Mouse (Mus musculus): ENCODE measurements around the gene Gm21190. TPM values are rescaled to one million over a fixed set of nuclear protein-coding genes. Genes with fewer than 3 reads are reported as not detected.
"Not testable (repeated sequence)": the region's sequence is repeated elsewhere in the genome, so short reads cannot be mapped to it uniquely, and the experiment has no call there.

Gene Gm21190
- polyA plus RNA-seq, 1 experiment, result not detected

DNA sequence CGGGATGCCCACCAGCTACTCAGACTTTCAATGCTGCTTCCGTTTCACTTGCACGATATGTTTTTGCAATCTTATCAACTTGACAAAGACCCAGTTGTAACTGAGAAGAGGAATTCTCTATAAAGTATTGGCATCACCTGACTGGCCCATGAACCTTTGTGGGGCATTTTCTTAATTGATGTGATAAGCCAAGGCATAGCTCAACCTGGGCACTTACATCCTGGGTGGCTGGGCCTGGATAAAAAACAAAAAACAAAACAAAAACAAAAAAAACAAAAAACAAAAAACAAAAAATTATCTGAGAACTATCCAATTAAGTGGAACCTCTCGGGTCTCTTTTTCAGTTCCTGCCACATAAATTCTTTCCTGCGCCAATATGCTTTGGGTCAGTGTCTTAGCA lies 40.3 kb downstream of the Gm21190 start:
- 86% methylated on average over 5 of the region's 5 CpGs for WGBS
- Histone ChIP-seq H3K27ac (ENCODE audit: insufficient read depth, low read length) (no peak overlapping the region), H3K27me3 (ENCODE audit: control insufficient read depth, insufficient read depth, low read length) (no peaks in the 10 kb centered on the region), H3K4me1 (ENCODE audit: control insufficient read depth, insufficient read depth, low read length) (no peaks in the 10 kb centered on the region), H3K4me3 (replicated peaks; ENCODE audit: insufficient read depth, low read depth, low read length) (no peak overlapping the region)
- TF ChIP-seq CTCF (IDR thresholded peaks at IDR 0.05; ENCODE audit: borderline replicate concordance, insufficient read depth, low read depth, low read length) (no peak), POLR2A (IDR thresholded peaks at IDR 0.05; ENCODE audit: borderline replicate concordance, insufficient read depth, low read length) (no peak)
- no peak for DNase-seq

DNA sequence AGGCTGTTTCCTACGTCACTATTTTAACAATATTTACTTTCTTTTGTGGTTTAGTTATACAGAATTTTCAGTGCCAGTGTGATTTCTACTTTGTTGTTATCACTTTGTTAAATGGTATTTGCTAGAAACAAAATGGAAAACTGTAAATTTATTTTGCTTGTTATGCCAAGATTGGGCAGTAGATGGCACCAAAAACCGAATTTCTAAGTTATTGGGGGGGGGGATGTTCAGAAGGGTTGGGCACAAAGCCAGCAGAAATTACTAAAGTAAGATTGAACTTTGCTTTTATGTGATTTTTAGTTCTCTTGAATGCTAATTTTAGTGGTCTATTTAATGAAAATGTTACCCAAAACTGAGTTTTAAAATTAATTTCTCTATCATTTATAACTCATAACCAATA lies 44.4 kb downstream of the Gm21190 start:
- H3K4me1 ChIP-seq (ENCODE audit: control insufficient read depth, insufficient read depth, low read length); H3K27me3 ChIP-seq (ENCODE audit: control insufficient read depth, insufficient read depth, low read length); DNase-seq; H3K4me3 ChIP-seq (replicated peaks; ENCODE audit: insufficient read depth, low read depth, low read length); H3K27ac ChIP-seq (ENCODE audit: insufficient read depth, low read length): not testable (repeated sequence)
- WGBS, result 17% methylated on average over 2 of the region's 2 CpGs

DNA sequence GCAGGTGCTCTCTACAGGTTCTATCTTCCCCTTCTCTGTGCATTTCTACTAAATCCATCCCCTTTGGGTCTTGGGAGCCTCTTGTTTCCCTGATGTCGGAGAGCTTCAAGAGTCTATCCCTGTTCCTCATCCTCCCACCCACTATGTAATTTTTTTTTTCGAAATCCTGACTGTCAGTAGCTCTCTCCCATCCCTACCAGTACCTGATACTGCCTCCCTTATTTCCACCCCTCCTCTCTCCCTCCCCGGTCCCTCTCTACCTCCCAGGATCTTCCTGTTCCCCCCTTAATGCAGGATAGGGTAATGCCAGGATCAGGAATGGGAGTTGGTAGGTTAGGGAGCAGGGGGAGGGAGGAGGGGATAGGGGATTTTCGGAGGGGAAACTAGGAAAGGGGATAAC lies 45.4 kb downstream of the Gm21190 start:
- not testable (repeated sequence) for DNase-seq; H3K4me3 ChIP-seq (replicated peaks; ENCODE audit: insufficient read depth, low read depth, low read length); H3K27ac ChIP-seq (ENCODE audit: insufficient read depth, low read length); H3K4me1 ChIP-seq (ENCODE audit: control insufficient read depth, insufficient read depth, low read length); H3K27me3 ChIP-seq (ENCODE audit: control insufficient read depth, insufficient read depth, low read length)
- 50% methylated on average over 4 of the region's 4 CpGs for WGBS

DNA sequence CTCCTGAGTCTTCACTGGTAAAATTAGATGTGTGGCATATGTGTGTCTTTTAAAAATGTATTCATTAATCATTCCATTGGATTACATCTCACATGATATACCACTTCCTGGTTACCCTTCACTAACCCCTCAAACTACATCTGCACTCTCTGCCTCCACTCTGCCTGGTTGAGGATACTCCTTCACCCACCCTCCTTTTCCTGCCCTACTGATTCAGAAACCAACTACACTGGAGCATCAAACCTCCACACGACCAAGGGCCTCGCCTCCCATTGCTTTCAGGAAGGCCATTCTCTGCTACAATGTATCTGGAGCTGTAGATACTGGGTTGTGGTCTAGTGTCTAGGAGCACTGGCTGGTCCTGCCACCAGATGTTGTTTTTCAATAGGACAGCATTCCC lies 46.2 kb downstream of the Gm21190 start:
- WGBS, result 47% methylated on average over 2 of the region's 2 CpGs
- not testable (repeated sequence) for H3K27me3 ChIP-seq (ENCODE audit: control insufficient read depth, insufficient read depth, low read length); H3K4me1 ChIP-seq (ENCODE audit: control insufficient read depth, insufficient read depth, low read length); H3K27ac ChIP-seq (ENCODE audit: insufficient read depth, low read length); H3K4me3 ChIP-seq (replicated peaks; ENCODE audit: insufficient read depth, low read depth, low read length)
- peak; percentile 6 to 7 for DNase-seq

DNA sequence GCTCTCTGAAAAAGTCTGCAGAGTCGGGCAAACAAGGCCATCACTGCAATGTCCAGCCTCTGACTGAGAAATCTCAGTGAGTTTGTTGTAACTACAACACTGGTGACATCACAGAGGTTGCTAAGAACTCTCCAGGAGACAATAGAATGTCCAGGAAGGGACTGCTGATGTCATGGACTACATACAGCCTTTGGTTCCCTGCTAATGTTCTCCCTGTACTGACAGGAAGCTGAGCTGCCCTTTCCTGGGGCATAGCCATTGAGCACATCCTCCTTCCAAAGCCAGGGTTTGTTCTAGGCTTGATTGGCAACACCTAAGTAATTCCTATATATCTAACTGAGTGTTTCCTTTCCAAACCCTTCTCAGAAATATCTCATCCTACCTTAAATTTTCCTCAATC lies 52.6 kb downstream of the Gm21190 start, which contains the start of gene Gm21149:
Gene Gm21149, minus strand, starts transcription at position 101 of the 400 bp plus-strand sequence.
- WGBS, result 51% methylated on average over 1 of the region's 1 CpGs
- H3K27me3 ChIP-seq (ENCODE audit: control insufficient read depth, insufficient read depth, low read length); H3K4me3 ChIP-seq (replicated peaks; ENCODE audit: insufficient read depth, low read depth, low read length); DNase-seq; H3K27ac ChIP-seq (ENCODE audit: insufficient read depth, low read length); H3K4me1 ChIP-seq (ENCODE audit: control insufficient read depth, insufficient read depth, low read length): not testable (repeated sequence)

Other genes with a start within 250 kb of the Gm21190 start
- gene Gm21149, start 52.7 kb downstream of the Gm21190 start, polyA plus RNA-seq (2012; rRNA removed), result not detected in 2 replicates
- gene Gm21083, start 48.1 kb upstream of the Gm21190 start, polyA plus RNA-seq (2012; rRNA removed), result not detected in 2 replicates
- 0.13 TPM in 1 of 2 replicates, not detected in the other for gene Speer4d, start 89.8 kb upstream of the Gm21190 start, polyA plus RNA-seq (2012; rRNA removed)
- not detected in 2 replicates for gene 4930572O03Rik, start 127.8 kb upstream of the Gm21190 start, polyA plus RNA-seq (2012; rRNA removed)
- gene Speer4c, start 185.0 kb upstream of the Gm21190 start, polyA plus RNA-seq (2012; rRNA removed), result not detected in 2 replicates

Measured in cerebellum, adult 2 months (tissue).